23 mouse cellular contexts compared by ENCODE assay signal in genomic region chr15:84097536-84097935, GRCm38 (mm10). TPM values are rescaled to one million over a fixed set of nuclear protein-coding genes. Genes with fewer than 3 reads are reported as not detected.
DNase-seq lines count a peak whose midpoint lies in the region; TF ChIP-seq lines count a peak whose summit lies in the region.
"Not testable (repeated sequence)": the region's sequence is repeated elsewhere in the genome, so short reads cannot be mapped to it uniquely, and the experiment has no call there.
"Had no signal": no experiment of that assay in that cellular context is flagged by ENCODE, and none has a peak within 500 bp of the region (broad histone marks: within the 10 kb centered on the region; RNA-seq: fewer than 3 reads in every experiment).

No protein-coding gene starts in this region.

- DNase-seq in R1 (ENCODE audit: low read depth, low spot score) (peak; percentile 76), ZHBTc4 (ENCODE audit: low read depth, low spot score) (peak; percentile 56)
- DNase-seq in cerebellum, postnatal 10 days: peak; percentile 49 to 61
- peak; percentile 45 for DNase-seq in left cerebral cortex, postnatal 4 days

- H3K36me3 ChIP-seq in ES-Bruce4 (ENCODE audit: control insufficient read depth, insufficient read depth, low read length, poor library complexity, severe bottlenecking): not testable (repeated sequence)

- not testable (repeated sequence) for TF ChIP-seq POLR2A in ES-Bruce4 (IDR thresholded peaks at IDR 0.05; ENCODE audit: insufficient read depth, low read length)

- not testable (repeated sequence) for H3K27ac ChIP-seq in ES-Bruce4 (ENCODE audit: insufficient read depth, low read length)

- TF ChIP-seq CTCF in ES-Bruce4 (IDR thresholded peaks at IDR 0.05; ENCODE audit: low read depth, low read length): not testable (repeated sequence)

- H3K9ac ChIP-seq in ES-Bruce4 (ENCODE audit: low read depth, poor library complexity, severe bottlenecking): not testable (repeated sequence)

- TF ChIP-seq EP300 in ES-Bruce4 (IDR thresholded peaks at IDR 0.05; ENCODE audit: insufficient read depth, low read depth, low read length): peak; percentile 61; the same call in 1 of the 2 replicates

- peak overlapping the region; percentile 47 for H3K4me3 ChIP-seq in ES-Bruce4 (ENCODE audit: low read depth, low read length)

- not testable (repeated sequence) for H3K9me3 ChIP-seq in ES-Bruce4 (replicated peaks; ENCODE audit: control insufficient read depth, insufficient read depth, low read length, poor library complexity, severe bottlenecking)

- intact Hi-C loops in left cerebral cortex, postnatal 4 days (cut with DNase I): not testable (repeated sequence)

- H3K4me1 ChIP-seq in ES-Bruce4 (ENCODE audit: control insufficient read depth, insufficient read depth, low read length): not testable (repeated sequence)

- not testable (repeated sequence) for H3K27me3 ChIP-seq in ES-Bruce4 (ENCODE audit: control insufficient read depth, insufficient read depth, low read length, poor library complexity, severe bottlenecking)

RNA-seq across cellular contexts. Expression of gene Sult4a1, which starts 8.0 kb away (rescaled TPM):
- polyA plus RNA-seq in ES-Bruce4 (2011; ENCODE audit: insufficient read depth, insufficient read length, low read depth, missing spikeins): 16.2 and 17.6 TPM in 2 replicates
- total RNA-seq in left cerebral cortex, postnatal 4 days (2021): 100 to 1,000 TPM; 171 to 184 TPM
- total RNA-seq: CH12.LX; common myeloid progenitor, adult 5-6 weeks; G1E had no signal
- polyA plus RNA-seq: CD4-positive, CD25-positive, alpha-beta regulatory T cell, adult 4 months; erythroblast, embryonic 14.5 days; G1E had no signal

RNA-seq across cellular contexts. Expression of gene Pnpla5, which starts 25.4 kb away (rescaled TPM):
- not detected in 2 replicates for polyA plus RNA-seq in ES-Bruce4 (2011; ENCODE audit: insufficient read depth, insufficient read length, low read depth, missing spikeins)
- total RNA-seq in left cerebral cortex, postnatal 4 days (2021): not detected
- total RNA-seq: adrenal gland, postnatal 25 days; adrenal gland, postnatal 4 days; CH12.LX; common myeloid progenitor, adult 5-6 weeks; G1E had no signal
- polyA plus RNA-seq: brain, embryonic 14.5 days; CD4-positive, CD25-positive, alpha-beta regulatory T cell, adult 4 months; embryonic facial prominence, embryonic 11.5 days; embryonic facial prominence, embryonic 13.5 days; embryonic facial prominence, embryonic 15.5 days; erythroblast, embryonic 14.5 days; forebrain, embryonic 10.5 days; forebrain, embryonic 12.5 days; forebrain, embryonic 14.5 days; forebrain, embryonic 16.5 days; frontal cortex, adult 2 months; G1E; Patski had no signal

RNA-seq across cellular contexts. Expression of gene Efcab6, which starts 32.4 kb away (rescaled TPM):
- 1.1 TPM in 1 of 2 replicates, not detected in the other for polyA plus RNA-seq in ES-Bruce4 (2011; ENCODE audit: insufficient read depth, insufficient read length, low read depth, missing spikeins)
- 10 to 100 TPM; 20.4 to 24.1 TPM for total RNA-seq in left cerebral cortex, postnatal 4 days (2021)
- total RNA-seq: CH12.LX; common myeloid progenitor, adult 5-6 weeks; G1E had no signal
- polyA plus RNA-seq: adrenal gland, adult 2 months; CD4-positive, CD25-positive, alpha-beta regulatory T cell, adult 4 months; erythroblast, embryonic 14.5 days; G1E; Patski had no signal
